Mouse (Mus musculus): ENCODE data around the gene Atp6v1d. TPM values are rescaled to one million over a fixed set of nuclear protein-coding genes. Genes with fewer than 3 reads are reported as not detected.

Atp6v1d gene
- polyA plus RNA-seq (2021; fragmentation: Nextera tagmentation): 226 and 285 TPM in 2 replicates
- long read RNA-seq, experiment 1, transcript Atp6v1d-201 (9 exons, 3,667 nt): major isoform, 639 of 707 reads
- long read RNA-seq, experiment 1, partial matches to known transcripts: 29 of 707 reads
- long read RNA-seq, experiment 1, other reads (novel, unspliced or antisense): 37 of 707 reads
- long read RNA-seq, experiment 2, transcript Atp6v1d-201 (9 exons, 3,667 nt): major isoform, 298 of 670 reads
- long read RNA-seq, experiment 2, transcript Atp6v1d-202 (2 exons, 775 nt): minor isoform, 10 of 670 reads
- long read RNA-seq, experiment 2, partial matches to known transcripts: 345 of 670 reads
- long read RNA-seq, experiment 2, other reads (novel, unspliced or antisense): 17 of 670 reads

DNA sequence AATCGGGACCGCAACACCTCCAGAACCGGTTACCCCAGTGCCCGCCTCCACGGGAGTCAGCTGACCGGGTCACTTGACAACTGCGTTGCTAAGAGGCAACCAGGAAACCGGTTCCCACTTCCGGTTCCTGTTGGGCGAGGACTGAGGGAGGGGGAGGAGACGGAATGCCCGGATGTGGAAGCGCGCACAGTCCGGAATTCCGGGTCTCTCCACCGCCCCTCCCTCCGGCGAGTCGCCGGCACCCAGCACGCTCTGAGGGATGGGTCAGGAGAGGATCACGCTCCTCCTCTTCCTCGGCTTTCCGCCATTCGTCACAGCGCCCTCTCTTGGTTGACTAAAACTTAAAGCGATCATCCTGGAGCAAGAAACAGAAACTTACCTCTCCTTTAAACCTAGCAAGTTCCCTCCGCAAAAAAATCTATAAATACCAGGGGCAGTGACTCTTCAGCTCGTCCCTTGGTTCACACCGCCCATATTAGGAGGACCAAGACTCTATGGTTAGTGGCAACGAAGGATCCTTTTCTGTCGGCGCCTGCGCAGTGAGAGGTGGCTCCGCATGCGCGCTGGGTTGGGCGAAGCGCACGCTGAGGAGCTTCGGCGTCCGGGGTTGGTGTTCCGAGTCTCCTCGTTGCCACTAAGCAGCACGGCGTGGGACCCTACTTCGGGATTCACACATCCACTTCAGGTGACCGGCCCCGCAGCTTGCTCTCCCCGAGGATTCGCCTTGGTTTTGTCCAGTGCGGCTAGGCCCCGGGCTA lies at the start of gene Atp6v1d, which contains the start of gene Eif2s1:
Gene Atp6v1d (minus strand): TSS at position 143 of the 758 bp plus-strand sequence.
Gene Eif2s1 (plus strand): TSS at position 324 of the 758 bp plus-strand sequence.

DNA sequence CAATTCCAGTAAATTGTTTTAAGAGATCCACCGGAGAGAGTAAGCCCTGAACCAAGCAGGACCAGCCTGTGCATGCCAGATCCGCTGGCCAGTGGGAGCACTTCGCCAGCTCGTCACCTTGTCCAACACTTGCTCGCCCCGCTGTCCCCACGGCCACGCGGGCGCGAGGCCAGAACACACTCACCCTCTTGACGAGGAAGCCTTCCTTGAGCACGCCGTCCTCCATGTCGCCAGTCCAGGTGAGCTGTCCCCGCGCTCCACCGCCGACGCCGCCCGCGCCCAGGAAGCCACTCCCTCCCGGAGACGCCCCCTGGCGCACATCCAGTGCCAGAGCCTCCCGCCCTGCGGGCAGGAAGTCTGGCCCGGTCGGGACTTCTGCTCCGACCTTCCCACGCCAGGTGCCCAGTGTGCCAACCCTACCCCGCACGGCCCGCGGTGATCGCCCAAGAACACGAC lies 45.3 kb upstream of the Atp6v1d start, which contains the start of gene Plek2:
Gene Plek2 (minus strand): TSS at position 258 of the 456 bp plus-strand sequence.

Other genes starting within 250 kb of the Atp6v1d start
- gene Fam71d, start 170.1 kb downstream of the Atp6v1d start, polyA plus RNA-seq (2021; fragmentation: Nextera tagmentation): not detected in 2 replicates
- gene Mpp5, start 112.7 kb downstream of the Atp6v1d start, polyA plus RNA-seq (2021; fragmentation: Nextera tagmentation): 11.4 and 13.1 TPM in 2 replicates
- gene Eif2s1, start 181 bp upstream of the Atp6v1d start, polyA plus RNA-seq (2021; fragmentation: Nextera tagmentation): 55.4 and 75.5 TPM in 2 replicates
- 0.23 and 0.29 TPM in 2 replicates for gene Plek2, start 45.3 kb upstream of the Atp6v1d start, polyA plus RNA-seq (2021; fragmentation: Nextera tagmentation)
- gene Tmem229b, start 146.0 kb upstream of the Atp6v1d start, polyA plus RNA-seq (2021; fragmentation: Nextera tagmentation): 7.7 and 12.6 TPM in 2 replicates
- gene Plekhh1, start 167.5 kb upstream of the Atp6v1d start, polyA plus RNA-seq (2021; fragmentation: Nextera tagmentation): 3.0 and 4.2 TPM in 2 replicates
- gene Pigh, start 228.0 kb upstream of the Atp6v1d start, polyA plus RNA-seq (2021; fragmentation: Nextera tagmentation): 8.1 and 10.5 TPM in 2 replicates

All from left cerebral cortex, adult 6 months (tissue).